Mouse (Mus musculus): ENCODE measurements around the gene Tns1.

GRCm38 (mm10) chr1:74022998-74023397 is 101.3 kb downstream of the Tns1 start:
- TF ChIP-seq POLR2A (IDR thresholded peaks at IDR 0.05; ENCODE audit: low read depth, low read length) (no peak), CTCF (conservative IDR thresholded peaks at IDR 0.05; ENCODE audit: insufficient read depth, insufficient read length, low read depth, low read length) (no peak)
